Mouse (Mus musculus): ENCODE data around the gene Mien1.

The Mien1 gene

DNA sequence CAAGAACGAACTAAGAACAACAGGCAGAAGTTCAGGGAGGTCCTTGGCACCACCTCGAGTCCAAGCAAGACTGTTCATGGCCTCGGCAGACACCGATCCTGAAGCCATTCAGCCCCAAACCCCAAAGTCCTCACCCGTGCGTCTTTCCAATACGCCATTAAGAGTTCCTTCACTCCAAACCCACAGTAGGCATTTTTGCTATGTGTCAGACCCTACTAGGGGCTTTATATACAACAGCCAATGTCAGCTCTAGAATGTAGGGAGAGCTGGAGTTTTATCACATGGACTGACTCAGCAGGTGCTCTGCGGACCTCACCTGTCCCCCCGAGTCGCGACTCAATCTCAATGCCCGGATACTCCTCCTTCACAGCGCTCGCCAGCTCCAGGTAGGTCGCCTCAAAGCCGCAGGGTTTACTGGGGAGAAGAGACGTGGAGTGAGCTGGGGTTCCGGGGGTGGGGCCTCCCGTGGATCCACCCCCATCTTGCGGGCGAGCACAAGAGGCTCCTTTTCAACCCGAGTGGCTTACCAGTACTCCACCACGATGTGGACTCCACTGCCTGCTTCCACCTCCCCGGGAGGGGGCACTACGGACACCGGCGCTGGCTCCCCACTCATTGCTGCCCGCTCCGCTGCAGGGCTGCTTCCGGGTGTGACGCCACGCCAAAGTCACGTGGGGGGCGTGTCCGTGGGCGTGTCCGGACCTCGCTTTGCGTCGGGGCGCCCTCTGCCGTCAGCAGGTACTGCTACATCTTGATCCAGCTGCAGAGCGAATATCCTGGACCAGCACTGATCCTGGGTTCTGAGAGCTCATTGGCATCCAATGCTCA lies at the start of gene Mien1:
Gene Mien1, minus strand, starts transcription at position 661 of the 828 bp plus-strand sequence.
- peak; percentile 97 for DNase-seq (ENCODE audit: low read depth, low spot score)

DNA sequence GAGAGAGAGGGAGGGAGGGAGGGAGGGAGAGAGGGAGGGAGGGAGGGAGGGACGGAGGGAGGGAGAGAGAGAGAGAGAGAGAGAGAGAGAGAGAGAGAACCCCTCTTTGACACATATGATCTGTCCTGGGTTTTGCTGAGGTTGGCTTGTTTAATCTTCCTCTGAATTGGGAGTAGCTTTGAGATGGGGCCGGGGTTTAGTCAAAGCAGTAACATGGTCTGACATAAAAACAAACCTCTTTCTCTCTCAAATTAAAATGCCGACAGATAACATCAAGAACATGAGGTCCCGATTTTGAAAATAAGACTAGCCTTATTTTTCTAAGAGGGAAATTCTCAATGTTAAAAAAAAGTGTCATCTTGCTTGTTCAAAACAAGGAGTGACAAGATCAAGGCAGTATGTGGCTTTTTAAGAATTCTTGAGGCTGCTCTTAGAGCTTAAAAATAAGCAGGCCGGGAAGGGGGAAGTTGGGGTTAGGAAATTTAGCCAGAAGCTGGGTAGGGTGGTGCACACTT lies 48.8 kb upstream of the Mien1 start:
- no peak for DNase-seq (ENCODE audit: low read depth, low spot score)

DNA sequence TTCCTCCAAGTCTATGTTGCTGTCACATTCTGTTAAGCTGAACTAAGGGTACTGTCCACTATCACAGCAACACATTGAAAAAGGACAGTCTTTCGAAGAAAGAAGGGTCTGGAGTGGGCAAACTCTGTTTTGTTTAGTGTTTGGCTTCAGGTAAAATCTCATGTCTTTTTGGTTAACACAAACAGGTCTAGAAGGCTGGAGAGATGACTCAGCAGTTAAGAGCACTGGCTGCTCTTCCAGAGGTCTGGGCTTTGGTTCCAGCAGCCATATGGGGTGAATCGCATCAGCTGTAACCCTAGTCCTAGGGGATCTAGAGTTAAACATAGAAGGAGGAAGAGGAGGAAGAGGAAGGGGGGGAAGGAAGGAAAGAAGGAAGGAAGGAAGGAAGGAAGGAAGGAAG lies 47.0 kb upstream of the Mien1 start:
- no peak for DNase-seq (ENCODE audit: low read depth, low spot score)

DNA sequence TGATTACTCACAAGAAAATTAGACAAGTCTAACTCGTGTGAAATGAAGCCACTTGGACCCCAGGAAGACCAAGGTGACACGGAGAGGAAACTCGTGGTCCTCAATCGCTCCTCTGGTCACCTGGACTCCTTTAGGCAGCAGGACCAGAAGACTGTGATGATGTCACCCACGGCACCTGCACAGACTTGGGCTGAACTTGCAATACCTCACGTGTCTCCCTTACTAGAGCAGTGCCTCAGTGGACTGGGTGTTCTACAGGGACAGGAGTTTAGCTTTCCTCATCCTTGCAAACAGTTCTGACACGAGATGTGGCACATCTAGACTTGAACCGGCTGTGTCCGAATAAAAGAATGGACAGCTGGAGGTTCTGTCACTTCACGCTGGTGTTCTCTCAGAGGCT lies 43.3 kb upstream of the Mien1 start:
- DNase-seq (ENCODE audit: low read depth, low spot score) = no peak

DNA sequence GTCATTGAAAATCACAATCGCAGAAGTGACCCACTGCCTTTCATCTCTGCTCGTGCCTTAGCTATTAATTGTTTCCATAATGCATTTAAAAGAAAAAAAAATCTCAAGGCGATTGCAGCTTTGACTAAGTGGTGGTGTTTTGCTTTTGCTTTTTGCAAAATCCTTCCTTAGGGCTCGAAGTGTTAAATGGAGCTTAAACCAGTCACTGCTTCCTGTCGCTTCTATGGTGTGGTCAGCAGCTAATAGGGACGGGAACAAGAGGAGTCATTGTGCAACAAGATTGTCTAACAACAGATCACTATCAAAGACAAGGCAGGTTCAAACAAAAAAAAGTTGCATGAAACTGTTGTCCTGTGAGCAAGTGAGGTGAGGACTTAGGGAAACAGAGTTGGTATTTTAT lies 42.4 kb upstream of the Mien1 start:
- DNase-seq (ENCODE audit: low read depth, low spot score) = no peak

DNA sequence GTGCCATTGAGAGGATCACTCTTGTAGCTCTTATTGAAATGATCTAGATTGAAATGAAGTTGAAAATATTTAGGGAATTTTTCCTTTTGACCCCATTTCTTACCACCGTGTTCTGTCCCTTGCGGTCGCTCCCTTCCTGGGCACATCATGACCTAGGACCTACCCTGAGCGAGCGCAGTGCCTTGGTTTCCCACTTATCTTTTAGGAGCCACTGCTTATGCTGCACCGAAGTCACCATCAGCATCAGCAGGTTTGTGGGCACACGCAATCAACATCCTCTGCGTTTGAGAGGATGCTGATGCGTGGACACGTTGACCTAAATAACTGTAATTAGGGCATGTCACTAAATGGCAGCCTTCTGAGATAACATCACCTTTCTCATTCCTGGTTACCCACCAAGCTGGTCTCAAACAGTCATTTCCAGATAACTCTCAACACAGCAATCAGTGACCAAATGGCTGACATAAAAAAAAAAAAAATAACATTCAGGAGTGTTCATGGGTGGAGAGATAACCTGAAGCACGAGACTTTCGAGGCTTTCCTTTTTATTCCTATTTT lies 41.2 kb upstream of the Mien1 start:
- no peak for DNase-seq (ENCODE audit: low read depth, low spot score)

DNA sequence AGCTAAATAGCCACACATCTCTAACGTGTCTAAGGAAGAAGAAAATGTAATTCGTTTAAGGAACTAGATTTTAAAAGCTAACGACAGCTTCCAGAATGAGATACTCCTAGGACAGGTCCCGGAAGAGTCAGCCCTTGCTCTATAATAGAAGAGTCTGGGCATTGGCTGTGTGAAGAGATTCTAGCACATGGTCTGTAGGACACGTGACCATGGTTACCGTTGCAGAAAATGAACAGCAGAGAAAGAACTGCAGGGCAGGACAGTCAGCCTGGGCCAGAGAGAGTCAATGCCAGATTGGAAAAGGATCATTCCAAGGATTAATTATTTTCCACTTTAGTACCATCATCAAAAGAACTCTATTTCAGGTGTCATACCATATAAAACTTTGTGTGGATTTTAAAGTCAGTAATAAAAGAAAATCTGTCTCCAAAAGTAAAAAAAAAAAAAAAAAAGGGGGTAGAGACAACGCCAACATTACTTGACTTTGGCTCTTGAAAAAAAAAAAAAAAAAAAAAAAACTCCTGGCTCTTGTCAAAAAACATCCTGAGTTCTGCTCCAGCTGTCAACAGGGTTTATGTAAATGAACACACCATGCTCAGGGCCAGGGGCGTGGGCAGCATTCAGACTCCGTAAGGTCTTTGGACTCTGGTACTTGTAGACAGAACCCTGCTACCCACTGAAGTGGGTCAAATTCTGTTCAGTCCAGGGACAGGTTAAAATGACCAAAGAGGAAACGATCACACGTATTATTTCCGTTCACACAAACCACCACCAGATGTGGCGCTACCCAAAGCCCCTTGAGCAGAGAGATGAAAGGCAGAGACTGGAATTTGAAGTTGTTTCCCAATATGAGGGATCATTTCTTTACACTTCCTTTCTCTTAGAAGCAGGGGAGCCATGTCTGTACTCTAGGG lies 40.5 kb upstream of the Mien1 start:
- no peak for DNase-seq (ENCODE audit: low read depth, low spot score)

DNA sequence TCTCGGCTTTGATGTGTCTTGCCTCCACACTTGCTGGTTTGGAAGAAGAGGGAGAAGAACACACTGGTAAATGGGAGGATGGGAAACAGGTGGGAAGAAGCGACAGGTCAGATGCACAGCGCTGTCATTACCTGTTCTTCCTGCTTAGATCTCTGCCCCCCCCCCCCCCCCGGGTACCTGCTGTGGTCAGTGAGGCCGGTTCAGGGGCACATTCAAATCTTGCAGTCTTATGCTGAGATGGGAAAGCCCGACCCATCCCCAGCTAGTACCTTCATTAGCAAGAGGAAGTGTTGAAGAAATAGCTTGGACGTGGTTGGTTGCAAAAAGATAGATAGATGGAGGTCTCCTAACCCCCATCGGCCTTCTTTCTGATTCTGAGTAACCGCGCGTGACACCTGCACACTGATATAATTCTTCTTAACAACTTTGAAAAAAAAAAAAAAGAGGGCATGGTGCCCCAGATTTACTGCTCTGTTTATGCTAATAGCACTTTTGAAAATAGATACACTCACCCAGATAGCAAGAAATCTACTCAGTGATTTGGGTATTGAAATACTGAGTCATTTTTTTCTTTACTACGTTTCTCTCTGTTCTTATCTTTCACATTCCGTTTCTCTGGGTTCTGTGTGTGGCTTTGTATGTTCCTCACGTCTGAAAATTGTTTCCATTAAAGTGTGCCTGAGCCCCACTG lies 38.4 kb upstream of the Mien1 start:
- no peak for DNase-seq (ENCODE audit: low read depth, low spot score)

DNA sequence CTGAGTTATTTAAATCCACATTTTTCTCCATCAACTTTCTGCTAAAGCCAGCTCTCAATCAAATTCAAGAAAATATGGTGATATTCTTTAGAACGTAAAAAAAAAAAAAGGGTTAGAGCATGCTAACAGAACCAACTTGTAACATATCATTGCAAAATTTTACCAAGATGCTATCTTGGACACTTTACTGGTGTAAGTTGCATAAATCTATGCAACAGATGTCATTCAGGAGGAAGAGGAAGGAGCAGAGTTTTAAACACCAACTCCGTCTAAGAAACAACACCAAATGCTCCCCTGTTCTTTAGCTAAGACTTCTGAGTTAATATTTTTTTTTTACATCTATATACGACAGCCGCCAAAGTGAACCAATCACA lies 37.6 kb upstream of the Mien1 start:
- DNase-seq (ENCODE audit: low read depth, low spot score) = no peak

DNA sequence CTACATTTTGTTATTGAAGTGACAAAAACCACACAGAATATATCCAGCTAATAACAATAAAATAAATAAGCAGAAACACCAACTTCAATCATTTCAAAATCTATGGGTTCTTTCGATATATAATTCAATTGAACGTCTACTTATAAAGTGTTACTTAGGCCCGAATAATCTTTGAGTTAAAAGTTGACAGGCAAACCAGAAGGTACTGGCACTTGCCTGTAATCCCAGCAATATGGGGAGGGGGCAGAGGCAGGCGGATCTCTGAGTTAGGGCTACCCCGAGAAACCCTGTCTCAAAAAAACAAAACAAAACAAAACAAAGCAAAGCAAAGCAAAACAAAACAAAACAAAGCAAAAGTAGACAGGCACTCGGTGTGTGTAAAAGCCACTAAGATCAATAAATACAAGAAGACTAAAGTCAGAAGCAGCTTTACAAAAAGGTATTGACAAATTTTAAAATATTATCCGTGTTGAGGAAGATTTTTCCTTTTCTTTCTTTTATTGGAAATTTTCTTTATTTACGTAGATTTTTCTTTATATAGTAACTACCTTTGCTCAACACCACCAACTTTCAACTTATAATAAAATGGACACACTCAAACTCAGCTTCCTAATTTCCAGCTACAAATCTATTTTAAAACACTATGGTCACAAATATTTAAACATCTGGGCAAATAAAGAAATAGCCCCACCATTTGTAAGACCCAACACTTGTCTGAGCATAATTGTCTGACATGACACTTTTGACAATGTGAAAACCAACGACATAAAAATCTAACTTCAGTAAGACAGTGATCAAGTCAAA lies 37.0 kb upstream of the Mien1 start:
- no peak for DNase-seq (ENCODE audit: low read depth, low spot score)

DNA sequence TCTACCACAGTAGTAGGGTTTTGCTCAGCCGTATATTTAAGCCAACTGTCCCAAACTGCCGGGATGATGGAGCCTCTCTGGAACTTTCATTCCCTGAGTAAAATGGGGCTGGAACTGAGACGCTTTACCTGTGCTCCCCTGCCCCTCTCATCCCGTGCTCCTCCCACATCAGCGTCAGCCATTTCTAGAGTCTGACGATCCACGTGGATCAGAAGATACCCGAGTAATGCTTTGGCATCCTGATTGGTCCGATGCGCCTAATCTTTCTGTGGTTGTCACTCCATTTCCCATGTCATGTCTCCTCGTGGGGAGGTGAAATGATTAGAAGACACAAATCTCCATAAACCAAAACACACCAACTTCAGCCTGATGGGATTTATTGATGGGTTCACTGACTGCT lies 36.2 kb upstream of the Mien1 start:
- no peak for DNase-seq (ENCODE audit: low read depth, low spot score)

DNA sequence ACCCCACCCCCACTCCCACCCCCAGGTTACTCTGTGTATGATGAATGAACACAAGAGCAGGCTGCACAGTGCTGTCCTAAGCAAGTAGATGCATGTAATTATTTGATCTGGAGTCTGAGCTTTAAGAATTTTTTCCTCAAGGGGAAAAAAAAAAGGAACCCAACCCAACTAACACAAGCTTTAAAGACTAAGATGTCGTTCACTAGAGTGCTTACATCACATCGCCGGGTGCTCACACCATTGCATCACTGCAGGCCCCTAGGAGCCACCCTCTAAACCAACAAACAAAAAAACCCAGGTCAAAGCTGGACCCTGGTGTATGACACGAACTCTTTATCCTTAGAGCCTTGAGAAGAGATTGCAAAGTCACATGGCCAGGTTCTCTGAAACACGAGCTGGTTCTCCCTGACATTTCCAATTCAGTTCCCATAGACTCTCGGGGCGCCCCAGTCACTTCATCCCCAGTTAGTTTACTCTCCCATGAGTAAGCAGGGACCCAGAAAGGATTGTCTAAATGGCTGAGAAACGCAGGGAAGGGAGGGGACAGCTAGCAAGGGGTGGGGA lies 35.2 kb upstream of the Mien1 start:
- no peak for DNase-seq (ENCODE audit: low read depth, low spot score)

DNA sequence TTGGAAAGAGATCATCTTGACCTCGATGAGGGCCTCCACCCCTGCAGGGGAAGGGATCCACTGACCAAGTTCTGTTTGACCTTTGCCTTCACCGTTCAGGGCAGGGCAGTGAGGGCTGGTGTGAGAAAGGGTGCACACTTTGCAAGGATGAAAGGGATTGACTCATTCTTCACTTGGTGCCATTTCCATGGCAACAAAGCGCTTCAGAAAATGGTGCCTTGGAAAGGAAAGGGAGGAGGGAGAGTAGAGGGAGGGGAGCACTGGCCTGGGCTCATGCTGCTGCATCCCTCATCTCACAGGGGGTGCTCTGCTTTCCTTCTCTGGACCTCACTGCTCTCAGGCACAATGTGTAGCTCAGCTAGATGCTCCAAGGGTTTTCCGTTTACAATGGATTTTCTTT lies 33.9 kb upstream of the Mien1 start:
- no peak for DNase-seq (ENCODE audit: low read depth, low spot score)

DNA sequence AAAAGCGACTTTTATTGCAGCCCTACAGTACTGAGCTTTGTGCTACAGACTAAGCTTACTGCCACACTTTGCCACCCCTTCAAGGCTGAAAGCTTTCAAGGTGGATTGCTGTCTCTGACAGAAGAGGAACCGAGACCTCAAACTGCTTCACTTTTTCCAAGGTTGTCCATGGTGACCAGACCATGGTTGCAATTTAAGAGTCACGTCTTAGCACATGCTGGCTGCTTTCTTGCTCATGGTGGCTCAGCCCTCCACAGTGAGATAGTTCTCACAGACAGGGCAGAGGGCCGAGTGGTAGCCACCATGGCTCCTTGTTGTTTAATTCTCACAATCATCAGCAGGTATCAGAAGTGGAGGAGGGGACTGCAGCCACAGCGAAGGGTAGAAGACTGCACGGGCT lies 32.0 kb upstream of the Mien1 start:
- DNase-seq (ENCODE audit: low read depth, low spot score) = no peak

DNA sequence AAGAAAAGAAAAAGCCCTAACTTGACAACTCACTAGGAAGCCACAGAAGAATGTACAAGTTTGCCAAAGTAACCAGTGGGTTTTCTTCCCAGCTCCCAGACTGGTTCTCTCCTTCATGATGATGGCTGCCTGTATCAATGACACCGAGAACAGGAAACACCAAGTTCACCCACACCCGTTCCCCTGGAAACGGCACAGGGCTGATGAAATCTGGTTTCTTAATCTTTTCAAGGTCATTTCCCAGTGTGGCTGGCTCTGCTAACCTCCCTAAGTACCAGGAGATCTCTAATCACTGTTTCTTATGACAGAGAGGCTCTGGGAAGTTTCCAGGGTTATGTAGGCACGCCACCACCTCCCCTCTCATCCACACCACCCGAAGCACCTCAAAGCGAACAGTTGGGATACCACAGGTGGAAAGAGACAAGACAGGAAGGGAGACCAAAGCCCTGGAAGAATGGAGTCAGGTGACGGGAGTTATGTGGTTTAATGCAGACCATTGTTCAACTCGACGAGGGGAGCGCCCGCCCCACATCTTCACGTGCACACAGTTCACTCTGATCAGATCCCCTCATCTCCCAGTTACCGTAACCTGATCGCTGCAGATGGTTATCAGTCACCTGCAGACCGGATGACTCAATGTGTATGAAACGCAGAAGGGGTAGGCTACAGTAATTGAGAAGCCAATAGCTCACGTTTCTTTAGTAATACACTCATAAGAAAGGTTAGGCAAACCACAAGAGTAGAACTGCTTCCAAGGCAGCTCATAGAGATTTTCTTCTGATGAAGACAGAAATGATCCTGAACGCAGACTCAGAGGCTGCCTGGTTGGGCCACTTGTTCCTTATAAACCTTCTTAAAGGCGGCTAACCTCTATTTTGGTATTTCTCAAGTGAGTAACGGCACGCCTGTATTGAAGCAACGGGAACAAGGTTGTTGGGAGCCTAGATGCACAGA lies 31.2 kb upstream of the Mien1 start:
- DNase-seq (ENCODE audit: low read depth, low spot score) = no peak

DNA sequence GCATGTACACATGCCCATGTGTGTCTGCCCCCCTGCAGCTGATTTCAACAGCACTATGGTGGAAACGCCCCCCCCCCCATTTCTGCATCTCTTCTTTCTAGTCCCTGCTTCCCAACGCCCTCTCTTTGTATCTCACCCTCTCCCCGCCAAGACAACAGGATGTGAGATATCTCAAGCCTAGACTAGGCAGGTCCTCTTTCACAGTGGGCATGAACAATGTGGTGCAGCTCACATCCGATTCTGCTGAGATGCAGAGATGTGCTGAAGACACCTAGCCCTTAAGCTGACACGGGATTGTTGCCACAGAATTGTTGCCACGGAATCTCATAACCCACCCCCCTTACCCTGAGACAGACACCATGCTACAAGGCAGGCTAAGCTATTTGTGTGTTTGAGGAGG lies 25.7 kb upstream of the Mien1 start:
- DNase-seq (ENCODE audit: low read depth, low spot score) = no peak

DNA sequence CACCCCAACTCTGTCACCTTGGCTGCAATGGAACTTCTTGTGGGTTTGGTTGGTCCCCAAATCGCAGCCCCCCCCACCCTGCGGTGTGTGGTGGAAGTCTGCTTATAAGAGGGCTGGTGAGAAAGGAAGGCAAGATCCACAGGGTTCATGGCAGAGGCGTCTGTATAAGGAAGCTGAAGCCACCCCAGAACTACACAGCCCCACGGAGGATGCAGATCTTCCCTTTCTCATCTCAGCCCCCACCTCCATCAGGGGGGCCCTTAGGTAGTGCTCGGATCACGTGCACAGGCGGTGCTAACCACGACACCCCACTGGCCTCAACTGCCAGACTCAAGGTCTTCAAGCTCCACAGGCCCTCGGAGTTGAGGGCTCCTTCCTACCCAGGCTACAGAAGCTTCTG lies 25.1 kb upstream of the Mien1 start:
- DNase-seq (ENCODE audit: low read depth, low spot score) = no peak

DNA sequence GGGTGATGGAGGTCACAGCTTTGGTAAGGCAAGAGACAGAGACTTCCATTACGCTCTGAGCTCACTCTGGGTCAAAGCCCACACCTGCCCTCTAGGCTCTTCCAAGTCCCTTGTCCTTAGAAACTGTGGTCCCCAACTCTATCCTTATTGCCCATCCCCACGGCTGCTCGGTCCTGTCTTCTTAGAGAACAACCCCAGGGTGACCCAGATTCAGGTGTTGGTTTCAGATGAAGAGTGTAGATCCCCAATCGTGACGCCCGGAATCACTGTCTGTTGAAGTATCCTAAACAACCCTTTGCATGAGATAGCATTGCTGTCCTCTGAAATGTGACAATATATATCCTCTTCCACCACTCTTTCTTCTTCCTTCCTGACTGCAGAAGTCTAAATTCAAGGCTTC lies 23.5 kb upstream of the Mien1 start:
- DNase-seq (ENCODE audit: low read depth, low spot score) = no peak

DNA sequence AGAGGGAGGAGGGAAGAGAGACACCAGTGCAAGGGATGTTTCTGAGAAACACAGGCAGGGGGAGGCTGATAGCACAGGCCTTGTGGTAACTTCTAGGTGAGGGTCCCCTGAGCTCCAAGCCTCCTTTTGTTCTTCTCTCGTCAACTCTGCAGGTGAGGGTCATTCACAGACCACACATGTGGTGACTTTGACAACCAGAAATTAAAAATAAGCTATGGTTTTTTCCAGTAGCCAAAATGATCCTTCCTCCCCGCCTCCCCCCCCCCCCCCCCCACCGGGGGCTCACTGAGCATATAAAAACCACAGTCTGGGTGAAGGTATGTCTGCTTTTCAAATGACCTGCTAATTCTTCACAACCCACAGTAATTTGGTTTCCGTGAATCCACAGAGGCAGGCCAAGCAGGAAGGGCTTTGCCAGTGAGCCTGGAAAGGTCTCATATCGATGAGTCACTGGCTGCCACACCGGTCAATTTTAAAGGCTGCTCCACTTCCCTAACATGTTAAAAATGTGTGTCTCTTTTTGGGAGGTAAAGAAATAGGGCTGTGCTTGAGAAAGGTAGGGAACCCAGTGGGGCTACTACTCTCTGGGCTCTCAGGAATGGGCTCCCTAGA lies 22.4 kb upstream of the Mien1 start:
- no peak for DNase-seq (ENCODE audit: low read depth, low spot score)

All from WW6 (cell line).